Mouse (Mus musculus) forelimb bud, embryonic 11.5 days (tissue): ENCODE data around the gene Rwdd4a.

Experiments used
- DNase-seq: peaks from one replicate; pipeline ENCODE4 v3.0.0-alpha.2; 2012; ENCODE audit warnings: low read depth, low spot score

Rwdd4a gene

GRCm38 (mm10) chr8:47533344-47534125 lies at the start of gene Rwdd4a, which contains the start of gene Trappc11:
TSS of gene Rwdd4a (plus strand) at chr8:47533664.
TSS of gene Trappc11 (minus strand) at chr8:47533470.
- peak; percentile 98 for DNase-seq

DNA sequence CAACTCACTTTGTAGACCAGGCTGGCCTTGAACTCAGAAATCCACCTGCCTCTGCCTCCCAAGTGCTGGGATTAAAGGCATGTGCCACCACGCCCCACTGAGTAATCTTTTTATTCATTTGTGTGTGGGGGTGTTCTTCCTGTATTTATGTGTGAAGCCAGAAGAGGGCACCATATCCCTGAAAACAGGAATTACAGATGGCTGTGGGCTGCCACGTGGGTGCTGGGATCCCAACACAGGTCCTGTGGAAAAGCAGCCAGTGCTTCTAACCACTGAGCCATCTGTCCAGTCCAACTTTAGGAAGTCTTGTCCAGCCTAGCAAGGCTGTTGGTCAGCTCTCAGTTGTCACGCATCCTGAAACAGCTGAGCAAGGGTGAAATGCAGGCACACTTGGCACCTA lies 46.2 kb upstream of the Rwdd4a start:
- DNase-seq = no peak

GRCm38 (mm10) chr8:47493106-47493505 lies 40.4 kb upstream of the Rwdd4a start:
- DNase-seq = no peak

GRCm38 (mm10) chr8:47494602-47495153 lies 38.8 kb upstream of the Rwdd4a start:
- no peak for DNase-seq

GRCm38 (mm10) chr8:47495428-47495827 lies 38.0 kb upstream of the Rwdd4a start:
- DNase-seq = no peak

- no peak for DNase-seq
These were observed 31.5 kb upstream of the Rwdd4a start for GRCm38 (mm10) chr8:47501994-47502393.

DNA sequence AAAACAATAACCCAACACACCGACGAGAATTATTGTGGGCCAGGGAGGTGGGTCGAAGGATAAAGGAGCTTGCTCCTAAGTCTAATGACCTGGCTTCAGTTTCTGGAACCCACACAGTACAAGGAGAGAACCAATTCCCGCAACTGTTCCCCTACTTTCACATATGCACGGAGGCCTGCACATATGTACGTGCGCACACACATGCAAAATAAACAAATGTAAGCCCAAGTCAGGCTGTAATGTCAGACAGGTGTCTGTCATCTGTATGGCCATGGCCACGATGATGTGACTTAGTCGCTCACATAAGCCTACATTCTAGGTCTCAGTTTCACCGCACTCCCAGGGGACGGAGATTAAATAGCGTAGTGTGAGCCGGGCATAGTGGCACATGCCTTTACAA lies 30.9 kb upstream of the Rwdd4a start:
- DNase-seq = no peak

GRCm38 (mm10) chr8:47505431-47505830 lies 28.0 kb upstream of the Rwdd4a start:
- no peak for DNase-seq

GRCm38 (mm10) chr8:47510930-47511329 lies 22.5 kb upstream of the Rwdd4a start:
- no peak for DNase-seq

DNA sequence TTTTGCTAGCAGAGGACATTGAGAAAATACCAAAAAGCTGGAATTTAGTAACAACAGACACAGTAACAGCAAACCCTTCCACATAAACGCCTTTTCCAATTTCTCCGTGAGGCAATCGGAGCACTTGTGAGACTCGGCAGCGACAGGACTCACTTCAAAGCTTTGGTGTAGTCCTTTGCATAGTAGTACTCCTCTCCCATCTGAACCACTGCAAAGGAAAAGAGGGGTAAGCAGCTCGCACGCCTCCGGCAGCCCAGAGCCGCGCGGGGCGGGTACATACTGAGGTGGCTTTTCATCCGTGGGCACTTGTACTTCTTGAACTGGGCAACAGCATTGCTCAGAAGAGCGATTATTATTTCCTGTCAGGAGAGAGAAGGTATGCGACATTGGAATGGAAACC lies 19.9 kb upstream of the Rwdd4a start:
- DNase-seq = no peak

DNA sequence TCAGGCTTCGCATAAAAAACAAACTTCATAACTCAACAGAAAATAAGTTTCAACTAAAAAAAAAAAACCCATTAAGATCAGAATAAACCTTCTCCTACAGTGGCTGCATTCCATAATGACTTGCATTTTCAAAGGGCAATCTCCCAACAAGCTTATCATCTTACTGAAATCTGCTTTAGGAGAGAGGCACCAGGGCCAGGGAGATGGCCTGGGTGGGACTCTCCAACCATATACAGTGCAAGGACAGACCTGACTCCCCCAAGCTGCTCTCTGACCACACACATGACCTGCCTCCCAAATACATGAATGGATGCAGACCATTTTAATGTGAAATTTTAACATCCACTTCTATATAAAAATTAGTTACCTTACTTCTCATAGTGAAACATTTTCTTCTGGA lies 5.4 kb upstream of the Rwdd4a start:
- no peak for DNase-seq

GRCm38 (mm10) chr8:47538323-47538722 lies 4.9 kb downstream of the Rwdd4a start:
- DNase-seq = no peak

DNA sequence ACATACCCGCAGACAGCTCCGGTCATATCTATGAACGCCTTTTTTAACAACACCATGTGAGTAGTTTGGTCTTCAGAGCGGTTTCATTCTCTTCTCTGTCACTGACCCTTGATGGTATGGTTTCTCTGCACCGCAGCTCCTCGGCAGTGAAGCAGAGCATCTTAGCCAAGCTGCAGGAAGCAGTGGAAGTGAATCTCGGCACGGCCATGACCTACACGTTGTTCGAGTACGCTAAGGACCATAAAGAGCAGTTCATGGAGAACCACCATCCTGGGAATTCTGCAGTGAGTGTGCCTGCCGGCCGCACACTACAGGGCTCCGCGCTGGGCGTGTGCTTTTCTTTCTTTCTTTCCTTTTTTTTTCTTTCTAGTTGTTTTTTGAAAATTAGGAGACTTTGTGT lies 9.3 kb downstream of the Rwdd4a start:
- no peak for DNase-seq

- DNase-seq = no peak
These were observed 10.6 kb downstream of the Rwdd4a start for GRCm38 (mm10) chr8:47544094-47544493.

DNA sequence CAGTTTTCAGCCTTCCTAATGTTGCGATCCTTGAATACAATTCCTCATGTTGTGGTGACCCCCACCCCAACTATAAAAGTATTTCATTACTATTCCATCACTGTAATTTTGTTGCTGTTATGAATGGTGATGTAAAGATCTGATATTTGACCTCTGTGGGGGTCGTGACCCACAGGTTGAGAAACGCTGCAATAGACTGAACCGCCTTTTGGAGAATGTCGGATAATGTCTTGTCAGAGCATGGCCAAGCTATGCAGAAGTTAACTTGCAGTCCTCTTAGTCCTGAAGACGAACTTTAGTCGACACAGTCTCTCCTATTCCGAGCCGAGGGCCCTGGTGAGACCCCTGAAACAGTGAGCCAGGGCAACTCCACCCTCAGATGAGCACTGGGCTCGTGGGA lies 13.6 kb downstream of the Rwdd4a start:
- no peak for DNase-seq

DNA sequence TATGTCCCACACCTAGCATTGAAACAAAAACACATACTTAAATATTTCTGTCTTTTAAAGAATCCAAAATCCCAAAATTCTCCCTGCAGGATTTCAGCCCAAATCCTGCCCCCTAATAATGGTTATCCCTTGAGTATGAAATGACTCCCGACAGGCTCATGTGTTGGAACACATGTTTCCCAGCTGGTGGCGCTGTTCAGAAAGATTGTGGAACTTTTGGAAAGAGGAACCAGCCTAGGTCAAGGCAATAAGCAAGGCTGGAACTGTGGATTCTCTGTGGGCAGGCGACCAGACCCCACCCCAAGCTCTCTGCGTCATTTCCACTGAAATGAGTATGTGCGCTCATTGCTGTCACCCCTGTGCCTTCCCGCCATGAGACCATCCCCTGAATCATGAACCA lies 20.1 kb downstream of the Rwdd4a start:
- no peak for DNase-seq

- DNase-seq = no peak
These were observed 23.0 kb downstream of the Rwdd4a start for GRCm38 (mm10) chr8:47556446-47556845.

DNA sequence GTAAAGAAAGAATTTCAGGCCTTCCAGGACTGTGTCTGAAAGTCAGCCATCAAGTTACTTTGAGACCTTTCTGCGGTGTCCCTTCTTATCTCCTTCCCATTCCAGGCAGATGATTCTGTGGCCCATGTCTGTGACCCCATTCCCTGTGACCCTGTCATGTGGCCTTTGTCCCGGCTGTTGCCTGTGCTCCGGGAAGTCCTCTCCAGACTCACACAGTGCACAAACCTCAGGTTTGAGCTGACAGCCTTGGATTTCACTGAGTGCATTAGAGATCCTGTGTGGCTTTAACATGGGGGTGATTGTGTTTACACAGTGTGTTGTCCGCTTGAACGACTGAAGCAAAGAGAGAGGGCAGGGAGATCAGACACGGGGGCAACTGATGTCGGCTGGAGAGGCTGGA lies 24.8 kb downstream of the Rwdd4a start:
- DNase-seq = no peak

- DNase-seq = no peak
These were observed 27.3 kb downstream of the Rwdd4a start for GRCm38 (mm10) chr8:47560801-47561200.

GRCm38 (mm10) chr8:47566551-47566950 lies 33.1 kb downstream of the Rwdd4a start:
- DNase-seq = no peak

GRCm38 (mm10) chr8:47568098-47568497 lies 34.6 kb downstream of the Rwdd4a start:
- no peak for DNase-seq

GRCm38 (mm10) chr8:47570161-47570560 lies 36.7 kb downstream of the Rwdd4a start:
- DNase-seq = no peak

DNA sequence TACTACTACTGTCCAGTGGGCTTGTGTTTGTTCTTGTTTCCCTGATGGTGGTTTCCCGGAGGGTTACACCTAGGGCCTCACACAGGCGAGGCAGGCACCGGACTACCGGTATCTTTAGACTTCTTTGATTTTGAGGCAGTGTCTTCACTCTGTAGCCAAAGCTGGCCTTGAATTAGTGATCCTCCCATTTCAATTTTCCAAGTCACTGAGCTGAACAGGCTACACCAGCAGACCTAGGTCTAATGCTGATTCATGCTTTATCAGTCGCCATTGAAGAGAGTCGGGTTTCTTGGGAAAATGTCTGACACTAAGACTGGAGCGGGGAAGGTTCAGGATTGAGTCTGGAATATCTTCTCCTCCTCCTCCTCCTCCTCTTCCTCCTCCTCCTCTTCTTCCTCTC lies 40.0 kb downstream of the Rwdd4a start:
- DNase-seq = no peak
